Mouse (Mus musculus): ENCODE results near the gene Zswim8.

- no peak for TF ChIP-seq MAFK (IDR thresholded peaks at IDR 0.05; ENCODE audit: insufficient read depth, low read depth, low read length)
- no peak for TF ChIP-seq ZNF384 (IDR thresholded peaks at IDR 0.05; ENCODE audit: low read depth, low read length)
Observed at GRCm38 (mm10) chr14:20758768-20759435, 51.5 kb downstream of the Zswim8 start.

Measured in ES-E14 (cell line).